Mouse (Mus musculus): ENCODE results near the gene Srxn1. TPM values are rescaled to one million over a fixed set of nuclear protein-coding genes. Genes with fewer than 3 reads are reported as not detected.

The Srxn1 gene
- polyA plus RNA-seq, 1 experiment from 2014 or later = 28.4 TPM

GRCm38 (mm10) chr2:152069434-152069786 is 35.9 kb upstream of the Srxn1 start:
- no peaks in the 10 kb centered on the region for H3K4me1 ChIP-seq (replicated peaks; ENCODE audit: control insufficient read depth, insufficient read depth)
- no peak overlapping the region for H3K27ac ChIP-seq (replicated peaks)
- no peak overlapping the region for H3K4me2 ChIP-seq (replicated peaks; ENCODE audit: low read depth)
- H3K27me3 ChIP-seq (ENCODE audit: control insufficient read depth, insufficient read depth, low read length) = no peaks in the 10 kb centered on the region
- H3K4me3 ChIP-seq (ENCODE audit: low read depth, low read length) = no peak overlapping the region
- 66% methylated on average over 9 of the region's 9 CpGs for WGBS
- no peak for TF ChIP-seq EP300 (optimal IDR thresholded peaks at IDR 0.05)
- DNase-seq (ENCODE audit: low spot score) = no peak
- H3K9ac ChIP-seq (ENCODE audit: low read length) = no peak overlapping the region
- no peak for ATAC-seq (ENCODE audit: low FRiP score, low TSS enrichment)
- H3K9me3 ChIP-seq (ENCODE audit: control insufficient read depth, low read length) = no peaks in the 10 kb centered on the region
- H3K36me3 ChIP-seq (ENCODE audit: control insufficient read depth, insufficient read depth, low read length) = no peaks in the 10 kb centered on the region

- no peak overlapping the region for H3K4me2 ChIP-seq (replicated peaks; ENCODE audit: low read depth)
- DNase-seq (ENCODE audit: low spot score) (no peak), ATAC-seq (ENCODE audit: low FRiP score, low TSS enrichment) (no peak)
- H3K36me3 ChIP-seq (ENCODE audit: control insufficient read depth, insufficient read depth, low read length) = no peaks in the 10 kb centered on the region
- 72% methylated on average over 2 of the region's 2 CpGs for WGBS
- H3K27ac ChIP-seq (replicated peaks) = no peak overlapping the region
- H3K4me1 ChIP-seq (replicated peaks; ENCODE audit: control insufficient read depth, insufficient read depth) = no peaks in the 10 kb centered on the region
- H3K4me3 ChIP-seq (ENCODE audit: low read depth, low read length) = no peak overlapping the region
- H3K27me3 ChIP-seq (ENCODE audit: control insufficient read depth, insufficient read depth, low read length) = no peaks in the 10 kb centered on the region
- TF ChIP-seq CTCF (IDR thresholded peaks at IDR 0.05; ENCODE audit: low read depth) (no peak), EP300 (optimal IDR thresholded peaks at IDR 0.05) (no peak)
- no peak overlapping the region for H3K9ac ChIP-seq (ENCODE audit: low read length)
- no peaks in the 10 kb centered on the region for H3K9me3 ChIP-seq (ENCODE audit: control insufficient read depth, low read length)
Observed at GRCm38 (mm10) chr2:152069941-152070340, 35.4 kb upstream of the Srxn1 start.

GRCm38 (mm10) chr2:152074521-152074920 is 30.8 kb upstream of the Srxn1 start:
- Histone ChIP-seq H3K4me2 (replicated peaks; ENCODE audit: low read depth) (no peak overlapping the region), H3K36me3 (ENCODE audit: control insufficient read depth, insufficient read depth, low read length) (no peaks in the 10 kb centered on the region), H3K9me3 (ENCODE audit: control insufficient read depth, low read length) (no peaks in the 10 kb centered on the region), H3K4me3 (ENCODE audit: low read depth, low read length) (no peak overlapping the region), H3K27ac (replicated peaks) (no peak overlapping the region), H3K4me1 (replicated peaks; ENCODE audit: control insufficient read depth, insufficient read depth) (no peaks in the 10 kb centered on the region), H3K9ac (ENCODE audit: low read length) (no peak overlapping the region), H3K27me3 (ENCODE audit: control insufficient read depth, insufficient read depth, low read length) (no peaks in the 10 kb centered on the region)
- 75% methylated on average over 2 of the region's 2 CpGs for WGBS
- TF ChIP-seq CTCF (IDR thresholded peaks at IDR 0.05; ENCODE audit: low read depth) = no peak
- TF ChIP-seq EP300 (optimal IDR thresholded peaks at IDR 0.05) = no peak
- no peak for DNase-seq (ENCODE audit: low spot score)
- ATAC-seq (ENCODE audit: low FRiP score, low TSS enrichment) = no peak

- WGBS = 29% methylated on average over 9 of the region's 9 CpGs
- Histone ChIP-seq H3K4me1 (replicated peaks; ENCODE audit: control insufficient read depth, insufficient read depth) (no peaks in the 10 kb centered on the region), H3K27me3 (ENCODE audit: control insufficient read depth, insufficient read depth, low read length) (no peaks in the 10 kb centered on the region), H3K9me3 (ENCODE audit: control insufficient read depth, low read length) (no peaks in the 10 kb centered on the region), H3K36me3 (ENCODE audit: control insufficient read depth, insufficient read depth, low read length) (no peaks in the 10 kb centered on the region), H3K4me2 (replicated peaks; ENCODE audit: low read depth) (no peak overlapping the region), H3K9ac (ENCODE audit: low read length) (no peak overlapping the region), H3K4me3 (ENCODE audit: low read depth, low read length) (no peak overlapping the region), H3K27ac (replicated peaks) (no peak overlapping the region)
- ATAC-seq (ENCODE audit: low FRiP score, low TSS enrichment) = no peak
- no peak for DNase-seq (ENCODE audit: low spot score)
- TF ChIP-seq EP300 (optimal IDR thresholded peaks at IDR 0.05) (no peak), CTCF (IDR thresholded peaks at IDR 0.05; ENCODE audit: low read depth) (no peak)
Observed at GRCm38 (mm10) chr2:152075294-152075889, 29.9 kb upstream of the Srxn1 start.

GRCm38 (mm10) chr2:152077337-152077736 is 28.0 kb upstream of the Srxn1 start:
- DNase-seq (ENCODE audit: low spot score) (no peak), ATAC-seq (ENCODE audit: low FRiP score, low TSS enrichment) (no peak)
- Histone ChIP-seq H3K27ac (replicated peaks) (no peak overlapping the region), H3K9ac (ENCODE audit: low read length) (no peak overlapping the region), H3K36me3 (ENCODE audit: control insufficient read depth, insufficient read depth, low read length) (no peaks in the 10 kb centered on the region), H3K4me1 (replicated peaks; ENCODE audit: control insufficient read depth, insufficient read depth) (no peaks in the 10 kb centered on the region), H3K4me2 (replicated peaks; ENCODE audit: low read depth) (no peak overlapping the region), H3K9me3 (ENCODE audit: control insufficient read depth, low read length) (no peaks in the 10 kb centered on the region), H3K4me3 (ENCODE audit: low read depth, low read length) (no peak overlapping the region), H3K27me3 (ENCODE audit: control insufficient read depth, insufficient read depth, low read length) (peaks cover 4% of the 10 kb centered on the region; the same call in 1 of the 2 replicates)
- TF ChIP-seq EP300 (optimal IDR thresholded peaks at IDR 0.05) (no peak), CTCF (IDR thresholded peaks at IDR 0.05; ENCODE audit: low read depth) (no peak)
- WGBS = 85% methylated on average over 3 of the region's 3 CpGs

- no peak for ATAC-seq (ENCODE audit: low FRiP score, low TSS enrichment)
- H3K4me2 ChIP-seq (replicated peaks; ENCODE audit: low read depth) = peak within 1 kb of the TSS; percentile 49
- no peak for DNase-seq (ENCODE audit: low spot score)
- under 1% methylated on average over 21 of the region's 24 CpGs for WGBS
- H3K27ac ChIP-seq (replicated peaks) = no peak within 1 kb of the TSS
- peaks cover 8% of the 10 kb centered on the region; the same call in 1 of the 2 replicates for H3K27me3 ChIP-seq (ENCODE audit: control insufficient read depth, insufficient read depth, low read length)
- TF ChIP-seq EP300 (optimal IDR thresholded peaks at IDR 0.05) (no peak), CTCF (IDR thresholded peaks at IDR 0.05; ENCODE audit: low read depth) (no peak)
- no peaks in the 10 kb centered on the region for H3K36me3 ChIP-seq (ENCODE audit: control insufficient read depth, insufficient read depth, low read length)
- no peaks in the 10 kb centered on the region for H3K9me3 ChIP-seq (ENCODE audit: control insufficient read depth, low read length)
- H3K4me1 ChIP-seq (replicated peaks; ENCODE audit: control insufficient read depth, insufficient read depth) = no peaks in the 10 kb centered on the region
- no peak within 1 kb of the TSS for H3K9ac ChIP-seq (ENCODE audit: low read length)
- H3K4me3 ChIP-seq (ENCODE audit: low read depth, low read length) = peak within 1 kb of the TSS; percentile 17; the same call in 1 of the 2 replicates
Observed at GRCm38 (mm10) chr2:152080685-152081541, 24.4 kb upstream of the Srxn1 start, which contains the start of gene Scrt2. Gene Scrt2 (plus strand): TSS chr2:152081529.
